Mouse (Mus musculus) hindbrain, postnatal 0 days (tissue): Measurements from ENCODE around the gene Limch1. TPM values are rescaled to one million over a fixed set of nuclear protein-coding genes. Genes with fewer than 3 reads are reported as not detected.

Experiments used
- ATAC-seq: fragments of 200-750 bp; cut with Nextera tagmentation; 2 replicates; pipeline ENCODE4 v1.8.0; 2017; ENCODE audit warnings: mild to moderate bottlenecking, moderate TSS enrichment, moderate library complexity
- DNase-seq: peaks from one replicate; pipeline ENCODE4 v3.0.0-alpha.2; 2015; ENCODE audit warnings: low spot score
- H3K27ac ChIP-seq: fragments of 300-500 bp; sonication (generic); 2 replicates; pipeline ENCODE4 v1.5.1; 2014; ENCODE audit warnings: mild to moderate bottlenecking
- H3K27me3 ChIP-seq: fragments of 300-500 bp; sonication (generic); 2 replicates; pipeline ENCODE4 v1.6.1; 2014; ENCODE audit warnings: low read length, mixed read lengths; ENCODE audit not compliant: insufficient read depth
- H3K36me3 ChIP-seq: fragments of 300-500 bp; sonication (generic); 2 replicates; pipeline ENCODE4 v1.6.1; 2014; ENCODE audit warnings: low read length, mixed read lengths; ENCODE audit not compliant: insufficient read depth
- H3K4me1 ChIP-seq: fragments of 300-500 bp; sonication (generic); 2 replicates; pipeline ENCODE4 v1.6.1; 2014; ENCODE audit warnings: antibody characterized with exemption, low read length, mixed read lengths; ENCODE audit not compliant: insufficient read depth
- H3K4me2 ChIP-seq: fragments of 300-500 bp; sonication (generic); 2 replicates; pipeline ENCODE4 v1.6.1; 2014; ENCODE audit warnings: low read depth, mild to moderate bottlenecking, low read length, moderate library complexity, mixed read lengths
- H3K4me3 ChIP-seq: fragments of 300-500 bp; sonication (generic); 2 replicates; pipeline ENCODE4 v1.5.1; 2014; ENCODE audit warnings: low read length
- H3K9ac ChIP-seq: fragments of 300-500 bp; sonication (generic); replicated peaks from 2 replicates; pipeline ENCODE4 v1.6.1; 2014; ENCODE audit warnings: mild to moderate bottlenecking, low read length, moderate library complexity, mixed read lengths
- H3K9me3 ChIP-seq: fragments of 300-500 bp; sonication (generic); 2 replicates; pipeline ENCODE4 v1.6.1; 2016; ENCODE audit warnings: low read length, mixed read lengths
- CTCF ChIP-seq: IDR thresholded peaks from 2 replicates; pipeline ENCODE4 v1.5.1; 2016; ENCODE audit warnings: antibody characterized with exemption, control low read depth, low read depth
- WGBS: fragments of 180-500 bp; shearing (Covaris S2); extraction: QIAGEN DNeasy Blood & Tissue Kit; methylation state at CpG from one replicate; pipeline ENCODE4 v1.1.7; 2014; 5-methylcytosine and 5-hydroxymethylcytosine counted together
- polyA plus RNA-seq: library from polyadenylated mRNA; unstranded; fragments of >200 nt; fragmentation: Nextera tagmentation; extraction: Ambion mirVana; gene quantifications from 2 replicates; pipeline ENCODE4 v1.2.1, GENCODE M21; 2015
- total RNA-seq: library from RNA; depleted of rRNA; stranded (reverse); fragments of >200 nt; gene quantifications from 2 replicates; pipeline ENCODE4 v1.2.3, GENCODE M21; 2014

Limch1 gene
- total and polyA plus RNA-seq, 2 experiments from 2014 or later, result 50.4 to 72.4 TPM

DNA sequence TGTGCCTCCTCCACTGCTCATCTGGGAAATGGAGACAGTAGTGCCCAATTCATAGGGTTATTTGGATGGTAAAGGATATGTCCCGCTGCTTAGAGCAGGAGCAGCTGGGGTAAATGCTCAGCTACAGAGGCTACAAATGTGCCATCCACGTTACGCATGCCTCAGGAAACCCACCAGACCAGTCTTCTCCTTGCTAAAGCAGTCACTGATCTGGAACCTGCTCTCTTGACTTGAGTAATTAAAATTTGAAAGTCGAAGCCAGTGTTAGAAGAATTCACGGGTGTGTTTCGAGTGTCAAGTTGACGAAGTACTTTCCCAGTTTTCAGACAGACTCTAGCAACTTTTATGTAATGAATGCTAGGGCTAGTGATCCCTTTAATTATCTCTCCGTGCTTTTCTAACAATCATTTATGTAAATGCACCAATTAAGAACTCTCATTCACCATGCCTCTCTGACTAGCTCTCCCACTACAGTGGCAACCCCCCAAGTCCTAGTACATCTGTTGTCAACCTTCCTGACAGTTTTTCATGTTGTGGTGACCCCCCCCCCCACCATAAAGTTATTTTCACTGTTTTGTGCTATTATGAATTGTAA, 203.6 kb downstream of the Limch1 start:
- DNase-seq (no peak), ATAC-seq (no peak)
- Histone ChIP-seq H3K9me3 (no peaks in the 10 kb centered on the region), H3K4me3 (no peak overlapping the region), H3K27ac (no peak overlapping the region; the same call in 1 of the 2 replicates), H3K9ac (no peak overlapping the region), H3K4me1 (peaks cover 17% of the 10 kb centered on the region; the same call in 1 of the 2 replicates), H3K36me3 (no peaks in the 10 kb centered on the region), H3K27me3 (no peaks in the 10 kb centered on the region), H3K4me2 (no peak overlapping the region)
- no peak for TF ChIP-seq CTCF
- WGBS, result 60% methylated on average over 8 of the region's 8 CpGs

DNA sequence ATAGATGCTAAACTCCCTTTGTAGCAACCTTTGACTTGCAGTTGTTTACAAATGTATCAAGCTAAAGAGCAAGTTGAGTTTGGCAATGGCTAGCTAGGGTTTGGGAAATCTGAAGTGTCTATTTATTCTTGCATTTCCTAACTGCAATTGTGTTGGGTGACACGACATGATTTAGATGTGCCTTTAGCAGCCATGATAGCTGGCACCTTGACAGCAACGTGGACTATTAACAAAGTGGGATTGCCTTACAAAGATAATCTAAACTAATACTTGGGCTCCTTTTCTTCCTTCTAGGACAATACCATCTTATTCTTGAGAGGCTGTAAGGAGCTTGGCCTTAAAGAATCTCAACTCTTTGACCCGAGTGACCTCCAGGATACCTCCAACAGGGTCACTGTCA, 207.7 kb downstream of the Limch1 start:
- Histone ChIP-seq H3K36me3 (no peaks in the 10 kb centered on the region), H3K4me2 (no peak overlapping the region), H3K4me3 (no peak overlapping the region), H3K9ac (no peak overlapping the region), H3K27me3 (no peaks in the 10 kb centered on the region), H3K4me1 (peaks cover 8% of the 10 kb centered on the region; the same call in 1 of the 2 replicates), H3K9me3 (no peaks in the 10 kb centered on the region), H3K27ac (no peak overlapping the region)
- no peak for ATAC-seq
- DNase-seq, result no peak
- TF ChIP-seq CTCF, result no peak
- WGBS, result 67% methylated on average over 3 of the region's 3 CpGs

DNA sequence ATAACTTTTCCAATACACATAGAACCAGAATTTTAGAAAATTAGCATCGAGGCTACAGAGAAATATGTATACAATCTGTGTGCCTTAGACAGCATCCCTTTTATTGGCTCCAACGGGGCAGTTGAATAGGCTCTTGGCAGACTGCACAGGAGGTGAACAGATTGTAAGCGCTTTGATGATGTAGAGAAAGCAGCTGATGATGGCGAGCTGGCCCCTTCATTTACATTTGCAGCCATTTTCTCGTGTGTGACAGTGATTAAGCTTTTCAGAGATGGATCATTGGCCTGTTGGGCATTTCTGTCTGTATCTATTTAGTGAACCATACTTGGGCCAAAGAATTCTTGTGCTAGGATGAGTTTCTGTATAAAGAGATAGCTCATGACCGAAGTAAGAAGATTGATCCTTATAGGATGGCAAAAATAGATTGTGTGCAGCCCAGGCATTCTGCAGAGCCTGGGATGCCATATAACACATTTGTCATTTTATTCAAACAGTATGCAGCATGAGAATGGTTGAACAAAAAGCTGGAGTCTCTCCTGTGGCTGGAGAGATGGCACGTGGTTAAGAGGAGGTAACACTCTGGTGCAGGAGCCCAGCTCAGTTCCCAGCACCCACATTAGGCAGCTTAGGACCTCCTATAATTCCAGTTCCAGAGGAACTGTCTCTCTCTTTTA, 208.5 kb downstream of the Limch1 start:
- no peak for TF ChIP-seq CTCF
- no peak overlapping the region for H3K27ac ChIP-seq
- peaks cover 3% of the 10 kb centered on the region; the same call in 1 of the 2 replicates for H3K4me1 ChIP-seq

GRCm38 (mm10) chr5:66955245-66955644, 209.6 kb downstream of the Limch1 start:
- ATAC-seq (no peak), DNase-seq (no peak)
- Histone ChIP-seq H3K4me1 (no peaks in the 10 kb centered on the region), H3K9me3 (no peaks in the 10 kb centered on the region), H3K4me3 (no peak overlapping the region), H3K36me3 (no peaks in the 10 kb centered on the region), H3K27me3 (no peaks in the 10 kb centered on the region), H3K27ac (no peak overlapping the region), H3K9ac (no peak overlapping the region), H3K4me2 (no peak overlapping the region)
- WGBS, result 88% methylated on average over 5 of the region's 5 CpGs
- TF ChIP-seq CTCF, result no peak

More for the DNA sequence above, 208.5 kb downstream of the Limch1 start:
- Histone ChIP-seq H3K9ac (no peak overlapping the region), H3K9me3 (no peaks in the 10 kb centered on the region), H3K4me2 (no peak overlapping the region), H3K36me3 (no peaks in the 10 kb centered on the region), H3K27me3 (no peaks in the 10 kb centered on the region), H3K4me3 (no peak overlapping the region)
- DNase-seq, result peak; percentile 64
- ATAC-seq, result no peak
- WGBS, result 34% methylated on average over 7 of the region's 7 CpGs

GRCm38 (mm10) chr5:66957656-66958055, 212.0 kb downstream of the Limch1 start:
- TF ChIP-seq CTCF, result no peak
- DNase-seq, result no peak
- no peaks in the 10 kb centered on the region for H3K9me3 ChIP-seq
- no peak for ATAC-seq
- no peak overlapping the region for H3K4me2 ChIP-seq
- H3K4me3 ChIP-seq, result no peak overlapping the region
- H3K4me1 ChIP-seq, result no peaks in the 10 kb centered on the region
- no peaks in the 10 kb centered on the region for H3K27me3 ChIP-seq
- no peak overlapping the region for H3K9ac ChIP-seq
- H3K27ac ChIP-seq, result no peak overlapping the region
- WGBS, result 84% methylated on average over 10 of the region's 10 CpGs
- H3K36me3 ChIP-seq, result no peaks in the 10 kb centered on the region

DNA sequence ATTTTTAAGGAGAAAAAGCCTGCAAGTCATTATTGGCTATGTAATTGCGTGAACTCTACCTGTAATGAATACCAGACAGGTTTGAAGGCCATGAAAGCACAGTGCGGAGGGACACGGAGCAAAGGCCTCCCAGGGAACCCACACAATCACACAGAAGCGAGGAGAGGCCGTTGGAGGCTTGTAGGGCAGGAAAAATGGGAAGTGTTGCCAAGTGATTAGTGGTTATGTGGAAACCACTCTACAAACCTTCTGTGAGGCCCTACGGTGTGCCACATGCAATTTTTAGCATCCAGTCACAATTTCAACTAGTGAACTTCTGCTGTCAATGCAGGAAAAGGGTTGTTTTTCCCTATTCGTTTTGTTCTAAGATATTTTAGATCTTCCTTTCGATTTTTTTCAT, 212.5 kb downstream of the Limch1 start:
- H3K4me1 ChIP-seq, result no peaks in the 10 kb centered on the region
- no peak for DNase-seq
- H3K9me3 ChIP-seq, result no peaks in the 10 kb centered on the region
- ATAC-seq, result no peak
- no peaks in the 10 kb centered on the region for H3K27me3 ChIP-seq
- no peak overlapping the region for H3K4me3 ChIP-seq
- 66% methylated on average over 8 of the region's 8 CpGs for WGBS
- no peak overlapping the region for H3K27ac ChIP-seq
- no peak overlapping the region for H3K9ac ChIP-seq
- no peak for TF ChIP-seq CTCF
- H3K36me3 ChIP-seq, result no peaks in the 10 kb centered on the region
- H3K4me2 ChIP-seq, result no peak overlapping the region

DNA sequence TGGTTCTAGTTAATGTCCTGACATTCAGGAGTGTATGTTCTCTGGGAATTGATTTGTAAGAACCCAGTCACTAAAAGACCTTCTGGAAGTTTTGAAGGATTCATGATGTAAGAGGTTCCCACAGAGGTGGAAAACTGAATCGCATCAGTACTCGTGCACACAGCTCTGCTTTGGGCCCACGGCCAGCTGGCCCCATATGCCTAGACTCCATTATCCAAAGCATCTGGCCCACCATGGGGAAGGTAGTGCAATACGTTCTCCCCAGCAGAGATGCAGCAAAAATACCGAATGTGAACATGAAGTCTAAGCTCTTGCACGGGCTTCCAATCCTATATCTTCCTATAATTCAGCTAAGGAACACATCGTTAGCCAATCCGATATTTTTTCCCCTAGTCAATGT, 214.3 kb downstream of the Limch1 start:
- Histone ChIP-seq H3K4me3 (no peak overlapping the region), H3K27ac (no peak overlapping the region), H3K9ac (no peak overlapping the region), H3K27me3 (no peaks in the 10 kb centered on the region), H3K4me1 (no peaks in the 10 kb centered on the region), H3K4me2 (no peak overlapping the region), H3K9me3 (no peaks in the 10 kb centered on the region), H3K36me3 (no peaks in the 10 kb centered on the region)
- 55% methylated on average over 8 of the region's 8 CpGs for WGBS
- TF ChIP-seq CTCF, result no peak
- peak; percentile 63 for DNase-seq
- ATAC-seq, result no peak
